Mouse (Mus musculus) spleen, postnatal 4 days (tissue): ENCODE results near the gene Adk.
"Not testable (repeated sequence)": the region's sequence is repeated elsewhere in the genome, so short reads cannot be mapped to it uniquely, and the experiment has no call there.

ENCODE experiments used
- DNase-seq, 2 experiments: peaks; one replicate each; pipeline ENCODE4 v3.0.0; 2022; ENCODE audit warnings: low spot score in 2 of 2

Adk gene

GRCm38 (mm10) chr14:21064321-21064720 lies 11.9 kb downstream of the Adk start:
- no peak for DNase-seq

- no peak for DNase-seq
These were observed 13.3 kb downstream of the Adk start for GRCm38 (mm10) chr14:21065490-21066162.

GRCm38 (mm10) chr14:21069594-21069993 lies 17.2 kb downstream of the Adk start:
- no peak for DNase-seq

- DNase-seq = no peak
These were observed 21.6 kb downstream of the Adk start for GRCm38 (mm10) chr14:21073981-21074380.

GRCm38 (mm10) chr14:21074398-21075320 lies 22.3 kb downstream of the Adk start:
- peak in 1 of 2 experiments; percentile 41 for DNase-seq

GRCm38 (mm10) chr14:21075751-21076500 lies 23.6 kb downstream of the Adk start:
- DNase-seq = peak; percentile 94 to 97

GRCm38 (mm10) chr14:21076501-21077194 lies 24.3 kb downstream of the Adk start:
- DNase-seq = peak in 1 of 2 experiments; percentile 22

GRCm38 (mm10) chr14:21077939-21078338 lies 25.6 kb downstream of the Adk start:
- DNase-seq = no peak

GRCm38 (mm10) chr14:21078511-21078910 lies 26.1 kb downstream of the Adk start:
- no peak for DNase-seq

GRCm38 (mm10) chr14:21082823-21083222 lies 30.4 kb downstream of the Adk start:
- DNase-seq = no peak

- no peak for DNase-seq
These were observed 33.3 kb downstream of the Adk start for GRCm38 (mm10) chr14:21085666-21086065.

GRCm38 (mm10) chr14:21086106-21086505 lies 33.7 kb downstream of the Adk start:
- no peak for DNase-seq

GRCm38 (mm10) chr14:21086827-21087351 lies 34.5 kb downstream of the Adk start:
- DNase-seq = no peak

GRCm38 (mm10) chr14:21087390-21088060 lies 35.2 kb downstream of the Adk start:
- no peak for DNase-seq

- DNase-seq = no peak
These were observed 36.4 kb downstream of the Adk start for GRCm38 (mm10) chr14:21088731-21089130.

GRCm38 (mm10) chr14:21090400-21090799 lies 38.0 kb downstream of the Adk start:
- DNase-seq = no peak

GRCm38 (mm10) chr14:21090930-21091486 lies 38.6 kb downstream of the Adk start:
- no peak for DNase-seq

GRCm38 (mm10) chr14:21094161-21094560 lies 41.8 kb downstream of the Adk start:
- DNase-seq = not testable (repeated sequence)

- no peak for DNase-seq
These were observed 43.9 kb downstream of the Adk start for GRCm38 (mm10) chr14:21096279-21096678.

- DNase-seq = no peak
These were observed 44.3 kb downstream of the Adk start for GRCm38 (mm10) chr14:21096689-21097088.
